Mouse (Mus musculus) CD4-positive, CD25-positive, alpha-beta regulatory T cell, adult 4 months (primary cell): ENCODE results near the gene Mb21d2. TPM values are rescaled to one million over a fixed set of nuclear protein-coding genes. Genes with fewer than 3 reads are reported as not detected.

Experiments used
- ATAC-seq: one replicate; pipeline ENCODE4 v1.8.0; 2017
- polyA plus RNA-seq, 2 experiments: library from polyadenylated mRNA; unstranded; fragments of 100-300 nt; shearing (Covaris generic); gene quantifications; one replicate each; pipeline ENCODE4 v1.2.1; 2017

The Mb21d2 gene
- polyA plus RNA-seq, 2 experiments from 2014 or later = not detected

DNA sequence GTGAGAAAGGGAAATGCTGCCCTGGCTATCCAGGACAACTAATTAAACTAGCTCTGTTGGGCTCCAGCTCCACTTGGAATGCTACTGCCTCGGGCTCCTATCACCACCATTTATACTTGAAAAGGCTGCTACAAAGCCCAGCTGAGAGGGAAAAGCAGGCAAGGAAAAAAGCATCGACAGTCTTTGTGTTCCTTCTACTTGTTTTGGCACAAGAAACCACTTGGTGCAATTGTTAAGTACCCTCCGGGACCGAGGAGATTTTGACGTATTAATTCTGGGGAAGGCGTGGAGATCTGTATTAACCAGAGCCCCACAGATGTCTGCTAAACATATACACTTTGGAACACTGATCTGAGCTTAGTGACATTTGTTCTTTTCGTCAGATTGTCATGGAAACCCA lies 69.8 kb downstream of the Mb21d2 start:
- no peak for ATAC-seq

DNA sequence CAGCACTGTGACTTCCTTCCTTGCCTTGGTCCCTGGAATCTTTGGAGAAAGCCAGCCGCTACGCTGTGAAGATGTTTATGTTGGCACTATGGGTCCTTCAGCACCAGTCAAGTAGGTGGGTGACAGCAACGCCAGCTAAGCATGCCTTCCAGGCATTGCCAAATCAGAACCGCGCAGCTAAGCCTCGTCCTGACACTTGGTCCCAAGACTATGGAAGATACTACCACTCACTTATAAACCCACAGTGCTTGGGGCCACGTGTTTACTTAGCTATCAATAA lies 70.5 kb downstream of the Mb21d2 start:
- ATAC-seq = no peak

DNA sequence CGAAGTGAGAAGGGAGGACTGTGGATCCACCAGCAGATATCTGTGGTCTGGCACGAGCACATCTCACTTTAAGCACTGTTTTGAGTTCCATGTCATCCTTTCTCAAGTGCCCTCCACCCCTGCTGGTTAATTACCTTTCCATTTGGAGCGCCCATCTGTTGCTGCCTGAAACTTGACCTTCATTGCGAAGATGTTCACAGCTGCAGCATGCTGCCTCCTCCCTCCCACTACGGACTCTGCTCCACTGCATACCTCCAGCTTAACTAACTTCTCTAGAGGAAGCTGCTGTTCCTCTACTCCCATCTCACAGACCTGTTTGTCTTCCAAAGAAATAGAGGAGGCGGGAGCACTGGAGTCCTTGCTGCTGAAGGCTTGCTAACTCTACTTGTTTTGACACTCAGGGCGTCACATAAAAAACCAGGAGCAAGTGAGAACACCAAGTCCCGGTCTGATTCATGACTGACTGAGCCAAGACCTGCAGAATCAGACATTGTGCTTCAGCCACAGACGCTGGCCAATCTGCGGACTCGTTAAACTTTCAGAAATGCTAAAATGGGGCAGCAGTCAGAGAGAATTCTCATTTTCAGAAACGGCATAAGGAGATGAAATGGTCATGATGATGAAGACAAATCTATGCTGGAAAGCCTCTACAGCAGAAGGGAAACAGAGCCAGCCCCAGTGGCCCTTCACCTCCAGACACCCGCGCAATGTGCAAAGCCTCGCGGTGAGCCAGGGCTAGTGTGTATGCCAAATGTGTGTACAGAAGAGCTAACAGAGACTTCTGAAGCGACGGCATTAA lies 71.1 kb downstream of the Mb21d2 start:
- no peak for ATAC-seq

DNA sequence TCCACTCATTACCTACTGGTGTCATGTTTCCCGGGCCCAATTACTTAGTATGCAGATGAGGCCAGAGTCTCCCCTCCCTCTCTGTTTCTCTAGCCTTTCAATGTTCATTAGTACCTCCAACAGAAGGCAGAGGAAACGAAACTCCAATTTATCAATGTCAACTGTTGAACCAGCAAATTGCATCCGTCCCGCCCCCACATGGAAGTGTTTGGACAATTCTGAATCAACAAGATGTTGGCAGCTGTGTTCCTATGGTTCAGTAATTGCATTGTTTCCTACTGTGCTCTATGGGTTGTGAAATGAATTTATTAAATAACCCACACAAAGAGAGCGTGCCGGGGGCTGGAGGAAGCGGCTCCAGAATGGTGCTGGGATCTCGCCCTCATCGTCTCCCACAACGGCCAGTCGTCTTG lies 78.1 kb downstream of the Mb21d2 start:
- ATAC-seq = no peak

DNA sequence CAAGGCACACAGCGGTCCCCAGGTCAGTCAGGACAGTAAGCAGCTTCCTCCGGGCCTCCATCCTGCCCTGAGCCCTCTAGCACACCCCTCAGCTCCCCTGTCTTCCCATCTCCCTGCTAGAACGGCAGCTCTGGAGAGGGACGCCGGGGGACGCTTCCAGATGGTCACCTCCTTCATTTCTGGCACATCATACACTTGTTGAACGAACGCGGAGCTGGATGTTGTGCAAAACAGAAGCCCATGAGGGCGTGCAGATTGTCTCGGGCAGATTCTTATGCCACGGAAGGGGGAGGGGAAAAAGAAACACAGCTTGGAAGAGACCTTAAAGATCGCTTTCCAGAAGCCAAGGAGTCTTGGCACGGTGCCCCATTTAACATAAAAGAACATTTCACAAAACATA lies 78.6 kb downstream of the Mb21d2 start:
- no peak for ATAC-seq

DNA sequence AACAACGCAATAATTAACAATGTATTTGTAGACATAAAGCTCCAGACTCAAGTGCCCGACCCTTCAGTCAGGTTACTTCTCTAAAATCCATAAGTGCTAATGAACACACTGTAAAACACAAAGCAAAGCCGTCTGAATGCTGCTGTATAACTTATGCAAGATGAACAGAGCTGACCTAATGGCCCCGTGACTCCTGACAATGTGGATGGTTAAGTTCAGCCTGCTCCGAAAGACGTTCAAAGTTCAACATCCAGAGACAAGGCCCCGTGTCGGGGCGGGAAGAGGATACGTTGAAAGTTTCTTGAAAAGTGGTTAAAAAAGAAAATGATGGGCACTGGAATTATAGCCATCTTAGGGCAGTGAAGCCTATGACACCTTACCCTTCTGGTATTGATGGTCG lies 83.3 kb downstream of the Mb21d2 start:
- ATAC-seq = no peak

DNA sequence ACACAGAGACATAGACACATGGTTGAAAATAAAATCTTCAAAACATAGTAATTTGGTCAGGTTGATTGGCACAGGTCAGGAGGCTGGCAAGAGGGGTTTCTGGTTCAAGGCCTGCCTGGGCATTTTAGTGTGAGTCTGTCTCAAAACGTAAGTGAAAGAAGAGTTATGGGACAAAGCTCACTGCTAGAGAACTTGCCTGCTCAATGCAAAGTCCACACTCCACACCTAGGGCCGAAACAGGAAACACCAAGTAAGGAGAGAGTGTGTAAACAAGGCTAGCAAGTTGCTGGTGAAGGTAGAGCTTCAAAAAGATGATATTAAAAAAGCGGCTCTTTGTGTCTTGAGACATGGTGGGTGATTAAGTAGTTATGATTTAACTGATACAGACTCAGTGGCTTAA lies 84.1 kb downstream of the Mb21d2 start:
- ATAC-seq = no peak

DNA sequence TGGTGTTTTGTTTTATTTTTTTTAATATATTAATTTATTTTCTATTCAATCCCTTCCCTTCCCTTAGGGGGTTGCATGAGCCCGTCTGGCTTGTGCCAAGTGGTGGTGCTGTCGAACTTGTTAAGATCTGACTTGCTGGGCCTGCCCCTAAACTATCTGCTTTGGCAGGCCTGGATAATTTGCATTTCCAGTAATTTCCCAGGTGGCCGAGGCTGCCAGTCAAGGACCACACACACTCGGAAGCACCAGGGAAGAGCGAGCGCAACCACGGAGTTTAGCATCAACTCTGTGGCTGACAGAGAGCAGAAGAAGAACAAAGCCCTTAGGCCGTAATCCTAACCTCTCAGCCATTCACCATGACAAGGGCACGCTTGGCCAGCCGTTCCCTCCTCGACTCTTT lies 88.4 kb downstream of the Mb21d2 start:
- no peak for ATAC-seq

DNA sequence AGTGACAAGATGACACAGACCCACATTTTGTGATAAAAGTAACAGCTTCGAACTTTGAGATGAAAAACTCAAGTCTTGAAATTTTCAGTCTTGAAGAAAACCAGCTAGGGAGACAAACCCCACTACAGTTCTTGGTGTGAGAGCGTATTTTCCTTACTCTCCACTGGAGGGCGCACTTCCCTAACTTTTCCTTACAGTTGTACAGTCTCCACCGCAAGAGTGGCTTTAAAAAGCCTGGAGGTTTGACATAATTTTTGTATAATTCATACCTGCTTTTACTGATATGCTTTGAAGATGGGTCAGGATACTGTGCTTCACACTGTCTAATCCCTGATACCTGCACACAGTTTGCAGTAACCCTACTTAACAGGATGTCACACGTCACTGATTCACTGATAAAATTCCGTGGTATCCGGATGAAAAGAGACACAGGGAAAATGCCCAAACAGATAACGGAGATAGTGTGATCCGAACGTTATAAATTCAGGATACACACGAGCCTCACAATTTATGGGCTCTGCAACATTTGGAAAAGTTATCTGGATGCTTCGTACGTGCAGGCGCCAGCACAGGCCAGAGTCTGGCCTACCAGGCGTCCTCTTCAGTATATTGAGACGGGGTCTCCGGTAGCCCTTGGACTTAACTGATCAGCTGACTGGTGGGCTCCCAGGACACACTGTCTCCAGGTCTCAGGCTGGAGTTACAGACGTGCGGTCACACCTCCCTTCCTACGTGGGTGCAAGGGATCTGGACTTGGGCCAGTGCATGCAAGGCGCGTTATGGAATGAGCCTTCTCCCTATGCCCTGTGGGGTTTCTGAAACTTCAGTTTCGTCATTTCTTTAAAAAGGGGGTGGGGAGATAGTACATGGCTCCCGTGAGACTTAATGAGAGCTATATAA lies 89.1 kb downstream of the Mb21d2 start:
- no peak for ATAC-seq

DNA sequence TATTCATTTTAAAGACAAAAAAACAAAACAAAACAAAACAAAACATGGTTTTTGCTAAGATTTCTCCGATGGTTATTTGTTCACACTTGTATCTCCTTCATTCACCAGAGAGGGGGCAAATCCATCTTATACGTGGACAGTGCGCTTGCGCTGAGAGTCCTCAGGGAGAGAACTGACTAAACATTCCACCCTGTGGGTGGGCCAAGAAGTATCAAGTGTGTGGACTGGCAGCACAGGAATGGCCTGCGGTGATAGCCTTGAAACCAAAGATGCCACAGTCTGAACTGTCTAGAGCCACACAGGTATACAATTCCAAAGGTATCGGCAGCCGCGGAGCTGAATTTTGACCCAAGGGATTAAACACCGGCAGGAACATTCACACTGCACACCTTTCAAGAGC lies 89.9 kb downstream of the Mb21d2 start:
- ATAC-seq = no peak

DNA sequence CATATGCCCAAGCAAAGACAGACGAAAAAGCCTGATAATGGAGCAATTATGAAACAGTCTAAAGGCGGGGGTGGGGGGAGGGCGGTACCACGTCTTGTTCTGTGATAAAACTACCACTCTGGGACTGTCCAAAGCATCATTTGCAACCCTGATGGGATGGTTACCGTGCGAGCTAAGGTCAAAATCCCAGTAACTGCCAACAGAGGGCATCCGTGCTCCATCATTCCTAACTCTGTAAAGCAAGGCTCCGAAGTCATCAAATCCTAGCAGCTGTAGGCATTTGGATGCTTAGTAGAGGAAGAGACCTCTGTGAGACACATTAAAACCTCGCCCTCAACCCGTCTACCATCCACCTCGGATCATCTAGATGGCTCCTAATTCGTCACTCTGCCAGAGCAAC lies 91.5 kb downstream of the Mb21d2 start:
- no peak for ATAC-seq

DNA sequence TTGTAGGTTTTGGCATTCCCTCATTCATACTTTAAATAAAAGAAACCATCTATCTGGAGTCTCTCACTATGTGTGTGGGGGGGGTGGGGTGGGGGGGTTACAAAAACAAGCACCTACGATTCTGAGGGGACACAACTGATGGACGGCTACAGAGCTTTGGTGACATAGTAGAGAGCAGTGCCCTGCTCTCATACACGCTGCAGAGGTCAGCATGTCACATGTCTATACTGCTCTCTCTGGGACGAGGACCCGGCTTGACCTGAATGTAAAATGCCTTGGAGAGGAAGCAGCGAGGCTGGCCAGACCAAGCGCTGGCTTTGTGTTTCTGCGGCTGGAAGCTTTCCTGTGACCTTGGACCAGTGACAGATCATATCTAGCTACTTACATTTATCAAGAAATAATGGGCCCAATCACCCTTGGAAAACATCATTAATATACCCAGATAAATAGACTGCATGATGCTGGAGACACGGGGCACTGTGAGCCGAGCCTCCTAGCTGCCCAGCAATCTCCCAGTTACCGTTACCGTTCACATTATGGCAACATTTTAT lies 97.3 kb downstream of the Mb21d2 start:
- ATAC-seq = no peak

DNA sequence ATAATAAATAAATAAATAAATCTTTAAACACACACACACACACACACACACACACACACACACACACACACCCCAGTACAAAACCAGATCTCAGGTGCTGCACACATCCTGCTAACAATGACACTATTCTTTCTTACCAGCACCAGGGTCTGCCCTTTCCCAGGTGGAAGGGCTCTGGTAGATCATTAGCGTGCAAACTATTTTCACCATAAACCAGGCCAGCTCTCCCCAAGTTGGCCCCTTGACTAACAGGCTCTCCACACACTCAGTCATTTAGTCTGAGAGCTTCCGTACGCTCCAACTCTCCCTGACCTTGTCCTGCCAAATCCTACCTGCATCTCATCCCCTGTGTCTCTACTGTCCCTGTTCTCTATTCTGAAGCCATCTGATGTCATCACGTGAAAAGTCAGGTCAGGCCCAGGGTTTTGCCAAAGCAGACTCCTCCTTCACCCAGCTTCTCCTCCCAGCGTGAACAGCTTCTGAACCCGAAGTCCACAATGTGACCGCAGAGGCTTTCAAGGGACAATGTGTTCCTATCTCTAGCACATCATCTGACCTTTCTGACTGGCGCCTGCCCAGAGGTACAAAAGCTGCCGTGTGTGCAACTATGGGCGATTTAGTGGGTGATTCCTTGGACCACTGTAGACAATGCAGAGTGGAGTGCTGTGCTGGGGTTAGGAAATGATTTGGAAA lies 100.1 kb downstream of the Mb21d2 start:
- ATAC-seq = no peak

DNA sequence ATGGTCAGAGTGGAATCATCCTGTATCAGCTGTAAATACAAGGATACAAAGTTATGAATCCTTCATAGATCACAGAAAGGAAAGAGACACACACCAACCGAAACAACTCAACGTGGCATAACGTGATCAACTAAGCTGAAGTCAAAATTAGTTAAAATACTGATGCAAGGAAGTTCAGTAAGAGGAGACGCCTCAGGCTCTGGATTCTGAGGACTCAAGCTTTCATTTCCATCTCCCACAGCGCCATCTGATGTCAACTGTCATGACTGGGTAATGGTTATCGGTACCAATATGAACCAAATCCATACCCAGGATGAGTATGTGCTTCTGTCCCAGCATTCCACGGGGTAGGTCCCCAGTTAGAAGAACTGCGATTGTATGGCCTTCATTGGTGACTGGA lies 104.7 kb downstream of the Mb21d2 start:
- no peak for ATAC-seq

DNA sequence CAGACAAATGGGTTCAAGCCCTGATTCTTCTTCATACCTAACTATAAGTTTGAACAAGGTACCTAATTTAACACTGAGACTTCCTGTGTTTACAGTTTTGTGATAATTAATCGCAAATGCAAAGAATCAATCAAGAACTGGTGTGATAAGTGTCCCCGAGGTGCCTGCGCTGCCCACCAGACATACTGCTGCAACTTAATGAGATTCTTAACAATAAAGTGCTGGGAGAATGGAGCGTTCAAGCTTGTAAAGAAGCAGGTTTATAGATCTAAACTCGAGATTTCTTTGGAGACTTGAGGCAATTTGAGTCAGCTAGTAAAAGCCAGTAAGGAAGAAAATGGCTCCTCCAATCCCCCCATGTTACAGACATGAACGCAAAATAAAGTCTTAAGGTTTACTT lies 107.7 kb downstream of the Mb21d2 start:
- no peak for ATAC-seq

DNA sequence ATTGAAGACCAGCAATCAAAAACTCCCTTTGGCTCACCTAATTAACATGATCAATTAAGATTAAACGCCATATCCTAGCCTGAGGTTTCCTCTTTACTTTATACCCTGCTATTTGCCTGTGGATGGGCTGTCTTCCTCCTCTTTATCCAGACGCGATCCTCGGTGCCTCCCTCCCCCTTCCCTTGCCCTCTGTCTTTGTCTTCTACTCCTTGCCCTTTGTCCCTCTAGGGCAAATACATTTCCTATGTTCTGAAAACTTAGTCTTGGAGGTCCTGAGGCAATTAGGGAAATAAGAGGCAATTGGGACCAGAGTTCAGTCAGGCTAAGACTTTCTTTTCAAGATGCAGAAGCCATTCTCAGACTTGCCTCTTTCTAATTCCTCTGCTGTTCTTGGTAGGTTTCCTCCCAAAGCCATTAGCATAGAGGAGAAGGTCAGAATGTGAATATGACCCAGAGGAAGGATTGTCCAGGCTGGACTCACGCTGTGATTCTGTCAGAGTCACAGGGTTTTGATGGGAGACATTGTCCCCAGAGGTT lies 110.7 kb downstream of the Mb21d2 start:
- ATAC-seq = no peak

DNA sequence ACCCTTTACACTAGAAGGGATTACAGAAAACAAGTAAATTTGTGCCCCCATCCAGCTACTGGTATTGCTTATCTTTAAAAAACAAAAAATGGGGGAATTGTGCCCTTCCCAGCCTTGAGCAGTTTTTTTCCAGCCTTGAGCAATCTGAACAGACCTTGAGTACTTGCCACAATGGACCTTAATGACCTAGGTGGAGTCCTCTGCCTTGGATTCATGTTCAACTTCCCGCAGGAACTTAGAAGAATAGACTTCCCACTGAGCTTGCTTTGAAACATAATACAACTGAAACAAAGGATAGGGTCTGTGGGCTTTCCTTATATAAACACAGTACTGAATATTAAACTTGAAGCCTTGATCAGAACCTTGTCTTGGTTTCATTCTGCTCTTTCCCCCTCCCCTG lies 116.2 kb downstream of the Mb21d2 start:
- ATAC-seq = no peak

DNA sequence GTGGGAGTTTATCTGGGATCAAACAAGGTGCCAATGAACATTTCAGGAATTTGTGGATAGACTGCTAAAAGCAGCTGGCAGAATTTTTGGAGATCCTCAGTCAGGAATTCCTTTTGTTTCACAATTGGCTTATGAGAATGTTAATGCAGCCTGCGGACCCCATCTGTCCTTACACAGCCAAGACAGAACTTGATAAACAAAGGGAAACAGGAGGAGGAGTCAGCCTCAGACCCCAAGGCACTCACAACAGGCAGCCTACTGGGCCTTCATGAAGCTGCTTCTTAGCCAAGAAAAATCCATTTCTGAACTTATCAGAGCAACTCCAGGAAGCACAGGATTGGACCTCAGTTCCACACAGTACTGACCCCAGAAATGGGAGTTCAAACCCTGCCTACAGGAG lies 120.4 kb downstream of the Mb21d2 start:
- no peak for ATAC-seq

DNA sequence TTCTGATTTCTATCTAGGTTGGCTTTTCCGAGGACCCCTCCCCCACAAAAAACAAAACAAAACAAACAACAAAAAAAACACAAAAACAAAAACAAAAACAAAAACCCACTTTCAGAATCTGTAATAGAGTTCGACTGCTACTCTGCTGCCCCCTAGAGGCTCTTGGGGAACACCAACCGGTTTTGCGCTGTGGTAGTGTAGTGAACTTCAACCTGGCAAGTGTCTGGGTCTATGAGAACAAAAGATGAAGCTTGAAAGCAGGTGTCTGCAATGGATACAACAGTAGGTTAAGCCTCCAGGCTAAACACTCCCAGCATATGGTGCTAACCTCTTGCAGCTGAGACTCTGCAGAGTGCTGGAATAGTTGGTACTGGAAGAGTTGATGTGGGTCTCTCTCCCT lies 136.4 kb downstream of the Mb21d2 start:
- ATAC-seq = no peak
